Mouse (Mus musculus): ENCODE measurements around the gene Mrpl57. TPM values are rescaled to one million over a fixed set of nuclear protein-coding genes. Genes with fewer than 3 reads are reported as not detected.
"Not testable (repeated sequence)": the region's sequence is repeated elsewhere in the genome, so short reads cannot be mapped to it uniquely, and the experiment has no call there.

Gene Mrpl57
- polyA plus RNA-seq, 2 experiments, result 48.3 to 149 TPM

GRCm38 (mm10) chr14:57856037-57856436 lies 30.0 kb downstream of the Mrpl57 start:
- not testable (repeated sequence) for H3K36me3 ChIP-seq (replicated peaks; ENCODE audit: control insufficient read depth, insufficient read depth, low read depth); H3K9me3 ChIP-seq (ENCODE audit: control insufficient read depth, low read length); H3K4me1 ChIP-seq (replicated peaks; ENCODE audit: control insufficient read depth in 2 of 2, insufficient read depth in 2 of 2, low read length in 1 of 2); H3K27me3 ChIP-seq (ENCODE audit: control insufficient read depth, insufficient read depth, low read length); H3K9ac ChIP-seq (replicated peaks); H3K4me2 ChIP-seq (ENCODE audit: low read depth); ATAC-seq (ENCODE audit: insufficient read depth); DNase-seq (ENCODE audit: low read depth in 3 of 3, low spot score in 3 of 3); H3K27ac ChIP-seq; H3K4me3 ChIP-seq (ENCODE audit: insufficient read depth in 1 of 2, low read depth in 2 of 2, low read length in 2 of 2)
- peak; percentile 22; the same call in 1 of the 2 replicates for TF ChIP-seq CTCF (IDR thresholded peaks at IDR 0.05; ENCODE audit: low read depth)

GRCm38 (mm10) chr14:57858601-57859000 lies 32.6 kb downstream of the Mrpl57 start:
- no peaks in the 10 kb centered on the region for H3K9me3 ChIP-seq (ENCODE audit: control insufficient read depth, low read length)
- no peaks in the 10 kb centered on the region for H3K27me3 ChIP-seq (ENCODE audit: control insufficient read depth, insufficient read depth, low read length)
- H3K27ac ChIP-seq, result no peak overlapping the region
- 69% methylated on average over 2 of the region's 2 CpGs for WGBS (ENCODE audit: insufficient replicate concordance)
- TF ChIP-seq CTCF (IDR thresholded peaks at IDR 0.05; ENCODE audit: low read depth) (no peak), EP300 (IDR thresholded peaks at IDR 0.05; ENCODE audit: low read depth) (no peak)
- H3K4me2 ChIP-seq (ENCODE audit: low read depth), result no peak overlapping the region
- H3K4me3 ChIP-seq (ENCODE audit: insufficient read depth in 1 of 2, low read depth in 2 of 2, low read length in 2 of 2), result no peak overlapping the region
- no peaks in the 10 kb centered on the region for H3K36me3 ChIP-seq (replicated peaks; ENCODE audit: control insufficient read depth, insufficient read depth, low read depth)
- no peak for DNase-seq (ENCODE audit: low read depth in 3 of 3, low spot score in 3 of 3)
- no peaks in the 10 kb centered on the region for H3K4me1 ChIP-seq (replicated peaks; ENCODE audit: control insufficient read depth in 2 of 2, insufficient read depth in 2 of 2, low read length in 1 of 2)
- no peak for ATAC-seq (ENCODE audit: insufficient read depth)
- H3K9ac ChIP-seq (replicated peaks), result no peak overlapping the region

GRCm38 (mm10) chr14:57859520-57859919 lies 33.5 kb downstream of the Mrpl57 start:
- Histone ChIP-seq H3K9ac (replicated peaks) (no peak overlapping the region), H3K27ac (no peak overlapping the region), H3K4me1 (replicated peaks; ENCODE audit: control insufficient read depth in 2 of 2, insufficient read depth in 2 of 2, low read length in 1 of 2) (no peaks in the 10 kb centered on the region), H3K4me3 (ENCODE audit: insufficient read depth in 1 of 2, low read depth in 2 of 2, low read length in 2 of 2) (no peak overlapping the region), H3K27me3 (ENCODE audit: control insufficient read depth, insufficient read depth, low read length) (no peaks in the 10 kb centered on the region), H3K36me3 (replicated peaks; ENCODE audit: control insufficient read depth, insufficient read depth, low read depth) (no peaks in the 10 kb centered on the region), H3K4me2 (ENCODE audit: low read depth) (no peak overlapping the region), H3K9me3 (ENCODE audit: control insufficient read depth, low read length) (no peaks in the 10 kb centered on the region)
- TF ChIP-seq EP300 (IDR thresholded peaks at IDR 0.05; ENCODE audit: low read depth), result no peak
- no peak for TF ChIP-seq CTCF (IDR thresholded peaks at IDR 0.05; ENCODE audit: low read depth)
- ATAC-seq (ENCODE audit: insufficient read depth) (no peak), DNase-seq (ENCODE audit: low read depth in 3 of 3, low spot score in 3 of 3) (no peak)

- Histone ChIP-seq H3K4me3 (ENCODE audit: insufficient read depth in 1 of 2, low read depth in 2 of 2, low read length in 2 of 2) (no peak overlapping the region), H3K27ac (no peak overlapping the region), H3K4me2 (ENCODE audit: low read depth) (no peak overlapping the region), H3K9me3 (ENCODE audit: control insufficient read depth, low read length) (no peaks in the 10 kb centered on the region), H3K9ac (replicated peaks) (no peak overlapping the region), H3K4me1 (replicated peaks; ENCODE audit: control insufficient read depth in 2 of 2, insufficient read depth in 2 of 2, low read length in 1 of 2) (0 out of 4 replicates have a peak, but pooled peaks cover 0 to under 1% of the 10 kb centered on the region in 2 experiments), H3K27me3 (ENCODE audit: control insufficient read depth, insufficient read depth, low read length) (no peaks in the 10 kb centered on the region), H3K36me3 (replicated peaks; ENCODE audit: control insufficient read depth, insufficient read depth, low read depth) (no peaks in the 10 kb centered on the region)
- DNase-seq (ENCODE audit: low read depth in 3 of 3, low spot score in 3 of 3), result no peak
- WGBS (ENCODE audit: insufficient replicate concordance), result 55% methylated on average over 4 of the region's 4 CpGs
- TF ChIP-seq EP300 (IDR thresholded peaks at IDR 0.05; ENCODE audit: low read depth), result no peak
- no peak for TF ChIP-seq CTCF (IDR thresholded peaks at IDR 0.05; ENCODE audit: low read depth)
- no peak for ATAC-seq (ENCODE audit: insufficient read depth)
Measured at GRCm38 (mm10) chr14:57861987-57862412, 36.0 kb downstream of the Mrpl57 start.

GRCm38 (mm10) chr14:57863129-57863528 lies 37.1 kb downstream of the Mrpl57 start:
- Histone ChIP-seq H3K4me2 (ENCODE audit: low read depth) (no peak overlapping the region), H3K36me3 (replicated peaks; ENCODE audit: control insufficient read depth, insufficient read depth, low read depth) (no peaks in the 10 kb centered on the region), H3K27me3 (ENCODE audit: control insufficient read depth, insufficient read depth, low read length) (no peaks in the 10 kb centered on the region), H3K4me1 (replicated peaks; ENCODE audit: control insufficient read depth in 2 of 2, insufficient read depth in 2 of 2, low read length in 1 of 2) (0 out of 4 replicates have a peak, but pooled peaks cover 0 to 2% of the 10 kb centered on the region in 2 experiments), H3K9me3 (ENCODE audit: control insufficient read depth, low read length) (no peaks in the 10 kb centered on the region), H3K4me3 (ENCODE audit: insufficient read depth in 1 of 2, low read depth in 2 of 2, low read length in 2 of 2) (no peak overlapping the region), H3K9ac (replicated peaks) (no peak overlapping the region), H3K27ac (no peak overlapping the region)
- DNase-seq (ENCODE audit: low read depth in 3 of 3, low spot score in 3 of 3) (no peak), ATAC-seq (ENCODE audit: insufficient read depth) (no peak)
- TF ChIP-seq EP300 (IDR thresholded peaks at IDR 0.05; ENCODE audit: low read depth), result no peak
- TF ChIP-seq CTCF (IDR thresholded peaks at IDR 0.05; ENCODE audit: low read depth), result no peak
- 65% methylated on average over 2 of the region's 2 CpGs for WGBS (ENCODE audit: insufficient replicate concordance)
